Mouse (Mus musculus): ENCODE measurements at regions not wholly inside any gene's neighbourhood (a gene's known extent, or its start where the extent isn't known, plus 50 kb on each side); places are given as distances from the start of the nearest gene placed in this dataset.

DNA sequence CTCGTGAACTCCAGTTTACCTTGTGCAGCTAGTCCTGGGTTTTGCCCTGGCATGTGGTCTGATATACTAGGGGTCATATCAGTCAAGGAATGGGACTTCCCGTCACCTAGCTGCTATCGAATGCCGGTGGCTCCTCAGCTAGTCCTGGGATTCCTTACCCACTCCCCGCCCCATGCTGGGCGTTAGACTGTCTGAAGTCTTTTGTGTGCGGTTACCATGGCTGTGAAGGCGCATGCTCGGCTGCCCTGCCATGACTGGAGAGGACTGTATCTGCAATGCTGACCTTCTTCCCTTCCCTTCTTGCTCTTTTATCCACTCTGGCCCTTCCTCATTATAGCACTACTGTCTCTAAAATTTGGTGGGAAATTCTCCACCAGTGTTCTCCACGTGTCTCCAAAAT lies 210.3 kb upstream of the Pfn2 start:
- H3K9ac ChIP-seq (ENCODE audit: low read depth, low read length): no peak overlapping the region
- no peak for TF ChIP-seq CTCF (IDR thresholded peaks at IDR 0.05; ENCODE audit: low read depth)
- H3K36me3 ChIP-seq (ENCODE audit: control insufficient read depth, insufficient read depth): no peaks in the 10 kb centered on the region
- 73% methylated on average over 10 of the region's 10 CpGs for WGBS
- no peaks in the 10 kb centered on the region for H3K4me1 ChIP-seq (replicated peaks; ENCODE audit: control insufficient read depth, insufficient read depth, low read length)
- no peak for ATAC-seq
- H3K27ac ChIP-seq (ENCODE audit: low read depth, low read length): no peak overlapping the region
- no peak overlapping the region for H3K4me3 ChIP-seq (ENCODE audit: low read depth, low read length)
- H3K4me2 ChIP-seq (replicated peaks; ENCODE audit: low read depth): no peak overlapping the region
- H3K27me3 ChIP-seq (replicated peaks; ENCODE audit: control insufficient read depth, insufficient read depth, low read length): no peaks in the 10 kb centered on the region
- no peaks in the 10 kb centered on the region for H3K9me3 ChIP-seq (ENCODE audit: control insufficient read depth)

DNA sequence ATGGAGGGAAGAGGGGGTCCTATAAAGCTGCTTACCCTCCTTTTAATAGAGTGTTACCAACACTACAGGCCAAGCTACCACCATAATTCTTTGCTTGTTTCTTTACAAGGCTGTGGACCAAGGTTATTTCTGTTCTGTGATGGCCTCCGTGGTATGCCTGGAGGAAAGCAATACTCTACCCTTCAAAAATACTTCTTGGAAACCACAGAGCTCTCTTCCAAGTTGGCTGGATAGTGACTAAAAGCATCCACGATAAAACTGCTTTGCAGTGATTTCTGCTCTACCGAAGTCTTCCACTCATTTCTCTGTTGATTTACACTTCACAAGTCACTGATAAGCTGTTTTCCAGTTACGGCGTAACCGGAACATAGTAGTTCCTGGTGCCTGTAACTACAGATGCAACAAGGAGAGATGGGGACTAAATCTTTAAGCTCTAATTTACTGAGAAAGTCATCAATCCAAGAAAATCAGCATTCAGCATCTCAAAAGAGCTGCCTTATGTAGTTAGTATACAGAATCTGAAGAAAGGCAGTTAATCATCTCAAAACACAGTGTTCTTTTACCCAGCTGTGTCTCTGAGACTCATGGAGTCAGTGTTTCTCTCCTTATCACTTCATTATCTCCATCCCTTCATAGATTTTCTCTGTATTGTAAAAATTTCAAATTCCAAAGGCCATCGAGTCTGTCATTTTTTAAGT lies 216.1 kb upstream of the Pfn2 start:
- no peak for TF ChIP-seq CTCF (IDR thresholded peaks at IDR 0.05; ENCODE audit: low read depth)
- H3K27ac ChIP-seq (ENCODE audit: low read depth, low read length): no peak overlapping the region
- no peak overlapping the region for H3K4me2 ChIP-seq (replicated peaks; ENCODE audit: low read depth)
- no peaks in the 10 kb centered on the region for H3K9me3 ChIP-seq (ENCODE audit: control insufficient read depth)
- no peaks in the 10 kb centered on the region for H3K27me3 ChIP-seq (replicated peaks; ENCODE audit: control insufficient read depth, insufficient read depth, low read length)
- WGBS: 73% methylated on average over 7 of the region's 7 CpGs
- no peak overlapping the region for H3K4me3 ChIP-seq (ENCODE audit: low read depth, low read length)
- H3K36me3 ChIP-seq (ENCODE audit: control insufficient read depth, insufficient read depth): no peaks in the 10 kb centered on the region
- no peak overlapping the region for H3K9ac ChIP-seq (ENCODE audit: low read depth, low read length)
- no peaks in the 10 kb centered on the region for H3K4me1 ChIP-seq (replicated peaks; ENCODE audit: control insufficient read depth, insufficient read depth, low read length)
- no peak for ATAC-seq

DNA sequence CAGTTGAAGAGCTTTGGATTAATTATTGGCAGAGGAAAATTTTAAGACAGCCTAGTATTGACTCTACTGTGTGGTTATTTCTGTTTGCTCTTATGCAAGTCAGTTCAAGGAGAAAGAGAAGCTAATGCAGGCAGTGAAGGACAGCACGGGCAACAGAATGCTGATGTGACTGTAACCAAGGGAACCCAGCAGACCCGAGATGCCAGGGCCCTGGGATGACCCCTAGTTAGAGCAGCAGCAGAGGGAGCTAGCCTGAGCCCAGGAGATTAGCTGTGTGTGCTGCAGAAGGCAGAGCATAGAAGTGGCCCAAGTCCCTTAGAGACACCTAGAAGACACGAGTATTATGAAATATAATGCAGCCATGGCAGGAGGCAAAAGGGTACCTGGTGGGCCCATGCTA lies 223.7 kb upstream of the Pfn2 start:
- ATAC-seq: no peak
- Histone ChIP-seq H3K27me3 (replicated peaks; ENCODE audit: control insufficient read depth, insufficient read depth, low read length) (no peaks in the 10 kb centered on the region), H3K4me3 (ENCODE audit: low read depth, low read length) (no peak overlapping the region), H3K4me2 (replicated peaks; ENCODE audit: low read depth) (no peak overlapping the region), H3K36me3 (ENCODE audit: control insufficient read depth, insufficient read depth) (no peaks in the 10 kb centered on the region), H3K4me1 (replicated peaks; ENCODE audit: control insufficient read depth, insufficient read depth, low read length) (no peaks in the 10 kb centered on the region), H3K27ac (ENCODE audit: low read depth, low read length) (no peak overlapping the region), H3K9me3 (ENCODE audit: control insufficient read depth) (no peaks in the 10 kb centered on the region), H3K9ac (ENCODE audit: low read depth, low read length) (no peak overlapping the region)
- TF ChIP-seq CTCF (IDR thresholded peaks at IDR 0.05; ENCODE audit: low read depth): no peak
- WGBS: 44% methylated on average over 3 of the region's 3 CpGs

DNA sequence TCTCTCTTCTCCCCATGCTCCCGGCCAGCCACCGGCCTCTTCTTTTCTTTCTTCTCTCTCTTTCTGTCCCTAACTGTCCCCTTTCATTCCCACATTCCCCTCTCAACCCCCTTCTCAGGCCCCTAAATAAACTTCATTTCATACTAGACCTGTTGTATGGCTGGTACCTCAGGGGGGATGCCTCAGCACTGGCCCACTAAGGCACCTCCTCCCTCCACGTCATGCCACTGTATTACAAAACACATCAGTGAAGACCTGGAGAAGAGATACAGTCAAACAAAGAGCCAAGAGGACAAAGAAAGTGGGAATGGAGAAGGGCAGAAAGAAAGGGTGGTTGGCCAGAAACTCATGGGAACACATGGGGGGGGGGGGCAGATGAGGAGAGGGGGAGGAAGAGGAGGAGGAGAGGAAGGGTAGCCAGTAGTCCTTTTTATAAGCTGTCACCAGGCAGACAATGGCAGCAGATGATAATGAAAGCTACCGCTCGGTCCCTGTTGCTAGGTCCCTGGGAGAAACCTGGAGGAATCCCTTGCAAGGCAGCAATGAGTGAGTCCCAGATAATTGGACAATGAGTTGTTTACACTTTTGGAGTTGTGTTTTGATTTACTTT lies 224.5 kb upstream of the Pfn2 start:
- H3K27ac ChIP-seq (ENCODE audit: low read depth, low read length): no peak overlapping the region
- no peak for TF ChIP-seq CTCF (IDR thresholded peaks at IDR 0.05; ENCODE audit: low read depth)
- H3K36me3 ChIP-seq (ENCODE audit: control insufficient read depth, insufficient read depth): no peaks in the 10 kb centered on the region
- H3K4me2 ChIP-seq (replicated peaks; ENCODE audit: low read depth): no peak overlapping the region
- no peaks in the 10 kb centered on the region for H3K4me1 ChIP-seq (replicated peaks; ENCODE audit: control insufficient read depth, insufficient read depth, low read length)
- no peak overlapping the region for H3K9ac ChIP-seq (ENCODE audit: low read depth, low read length)
- 91% methylated on average over 5 of the region's 5 CpGs for WGBS
- no peak overlapping the region for H3K4me3 ChIP-seq (ENCODE audit: low read depth, low read length)
- H3K27me3 ChIP-seq (replicated peaks; ENCODE audit: control insufficient read depth, insufficient read depth, low read length): no peaks in the 10 kb centered on the region
- no peaks in the 10 kb centered on the region for H3K9me3 ChIP-seq (ENCODE audit: control insufficient read depth)
- ATAC-seq: no peak

DNA sequence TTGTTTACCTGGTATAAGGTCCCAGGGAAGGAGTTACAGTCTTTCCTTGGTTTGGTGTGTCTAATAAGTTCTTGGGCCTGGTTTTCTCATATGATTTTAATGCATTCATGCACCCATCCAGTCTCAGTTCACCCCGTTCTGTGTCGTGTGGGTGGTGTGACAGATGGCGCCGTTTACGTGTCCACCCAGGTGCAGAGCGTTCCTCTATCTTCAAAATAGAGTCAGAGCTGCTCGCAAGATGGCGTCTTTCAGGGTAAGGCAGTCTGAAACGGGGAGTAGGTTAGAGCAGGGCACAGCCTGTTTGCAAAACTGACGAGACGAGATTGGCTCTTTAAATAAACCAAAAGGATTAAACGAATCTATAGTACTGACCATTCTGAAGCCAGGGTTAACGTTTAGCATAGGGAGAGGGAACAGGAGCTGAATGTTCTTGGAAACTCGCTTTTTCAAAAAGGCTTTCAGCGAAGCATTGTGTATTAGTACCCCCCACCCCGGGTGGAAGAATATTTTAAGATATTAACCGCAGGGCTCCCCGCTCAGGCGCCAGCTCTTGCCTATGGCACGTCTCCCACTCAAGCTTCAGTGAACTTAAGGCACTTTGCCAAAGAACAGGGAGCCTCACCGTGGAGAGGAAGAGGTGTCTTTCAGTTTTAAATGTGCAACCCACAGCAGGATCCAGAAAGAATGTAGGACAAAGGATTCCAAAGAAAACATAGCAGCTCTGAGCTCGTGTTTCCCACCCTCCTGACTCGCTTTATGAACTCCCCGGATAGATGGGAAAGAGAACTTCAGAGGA lies 241.7 kb upstream of the Pfn2 start:
- Histone ChIP-seq H3K36me3 (ENCODE audit: control insufficient read depth, insufficient read depth) (no peaks in the 10 kb centered on the region), H3K27ac (ENCODE audit: low read depth, low read length) (no peak overlapping the region), H3K4me2 (replicated peaks; ENCODE audit: low read depth) (no peak overlapping the region), H3K4me3 (ENCODE audit: low read depth, low read length) (no peak overlapping the region), H3K4me1 (replicated peaks; ENCODE audit: control insufficient read depth, insufficient read depth, low read length) (no peaks in the 10 kb centered on the region), H3K9me3 (ENCODE audit: control insufficient read depth) (no peaks in the 10 kb centered on the region), H3K27me3 (replicated peaks; ENCODE audit: control insufficient read depth, insufficient read depth, low read length) (no peaks in the 10 kb centered on the region), H3K9ac (ENCODE audit: low read depth, low read length) (no peak overlapping the region)
- no peak for ATAC-seq
- TF ChIP-seq CTCF (IDR thresholded peaks at IDR 0.05; ENCODE audit: low read depth): no peak
- 80% methylated on average over 24 of the region's 24 CpGs for WGBS

DNA sequence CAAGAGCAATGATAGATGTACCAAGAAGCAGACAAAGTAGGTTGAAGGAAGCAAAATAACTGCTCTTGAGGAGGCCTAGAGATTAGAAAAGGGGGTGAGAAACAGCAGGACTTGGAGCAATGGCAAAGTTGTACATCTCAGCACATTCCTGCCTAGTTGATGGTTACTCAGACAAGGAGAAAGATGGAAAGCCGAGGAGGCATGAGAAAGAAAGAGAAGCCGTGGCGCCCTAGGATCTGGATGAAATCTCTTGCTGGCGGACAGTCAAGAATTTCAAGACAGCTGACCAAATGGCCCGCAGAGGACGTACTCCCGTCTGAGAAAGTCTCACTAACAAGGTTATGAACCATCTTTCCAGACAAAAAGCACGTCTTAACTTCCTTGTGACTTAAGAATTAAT lies 242.5 kb upstream of the Pfn2 start:
- Histone ChIP-seq H3K9ac (ENCODE audit: low read depth, low read length) (no peak overlapping the region), H3K4me3 (ENCODE audit: low read depth, low read length) (no peak overlapping the region), H3K27ac (ENCODE audit: low read depth, low read length) (no peak overlapping the region), H3K27me3 (replicated peaks; ENCODE audit: control insufficient read depth, insufficient read depth, low read length) (no peaks in the 10 kb centered on the region), H3K36me3 (ENCODE audit: control insufficient read depth, insufficient read depth) (no peaks in the 10 kb centered on the region), H3K9me3 (ENCODE audit: control insufficient read depth) (no peaks in the 10 kb centered on the region), H3K4me1 (replicated peaks; ENCODE audit: control insufficient read depth, insufficient read depth, low read length) (no peaks in the 10 kb centered on the region), H3K4me2 (replicated peaks; ENCODE audit: low read depth) (no peak overlapping the region)
- no peak for TF ChIP-seq CTCF (IDR thresholded peaks at IDR 0.05; ENCODE audit: low read depth)
- WGBS: 80% methylated on average over 8 of the region's 8 CpGs
- ATAC-seq: no peak

Measured in intestine, postnatal 0 days (tissue).